Mouse (Mus musculus) splenic B cell, adult 2 months (primary cell): ENCODE data around the gene Prkg1.

Experiments
- DNase-seq: peaks from one replicate; pipeline ENCODE4 v3.0.0-alpha.2; 2011; ENCODE audit warnings: low read depth, low spot score
- H3K27me3 ChIP-seq: 2 replicates; pipeline ENCODE4 v1.6.1; 2012; ENCODE audit warnings: mild to moderate bottlenecking, low read length, moderate library complexity, mixed read lengths; ENCODE audit not compliant: control insufficient read depth, poor library complexity, insufficient read depth, severe bottlenecking
- H3K36me3 ChIP-seq: 2 replicates; pipeline ENCODE4 v1.6.1; 2012; ENCODE audit warnings: mild to moderate bottlenecking, low read length, moderate library complexity, mixed read lengths; ENCODE audit not compliant: control insufficient read depth, poor library complexity, insufficient read depth, severe bottlenecking

Gene Prkg1

GRCm38 (mm10) chr19:30826106-30826505, 938.7 kb downstream of the Prkg1 start:
- Histone ChIP-seq H3K36me3 (no peaks in the 10 kb centered on the region), H3K27me3 (no peaks in the 10 kb centered on the region)
- DNase-seq: no peak

- Histone ChIP-seq H3K27me3 (no peaks in the 10 kb centered on the region), H3K36me3 (no peaks in the 10 kb centered on the region)
- DNase-seq: no peak
Observed at GRCm38 (mm10) chr19:30815661-30816060, 949.2 kb downstream of the Prkg1 start.

- Histone ChIP-seq H3K27me3 (no peaks in the 10 kb centered on the region), H3K36me3 (no peaks in the 10 kb centered on the region)
- no peak for DNase-seq
Observed at GRCm38 (mm10) chr19:30806265-30806664, 958.6 kb downstream of the Prkg1 start.

GRCm38 (mm10) chr19:30780803-30781202, 984.0 kb downstream of the Prkg1 start:
- Histone ChIP-seq H3K36me3 (no peaks in the 10 kb centered on the region), H3K27me3 (no peaks in the 10 kb centered on the region)
- no peak for DNase-seq

GRCm38 (mm10) chr19:30768316-30768715, 996.5 kb downstream of the Prkg1 start:
- no peak for DNase-seq

GRCm38 (mm10) chr19:30744426-30744825, 1020.4 kb downstream of the Prkg1 start:
- no peaks in the 10 kb centered on the region for H3K36me3 ChIP-seq
- H3K27me3 ChIP-seq: no peaks in the 10 kb centered on the region
- DNase-seq: no peak

More at GRCm38 (mm10) chr19:30768316-30768715, 996.5 kb downstream of the Prkg1 start:
- Histone ChIP-seq H3K36me3 (no peaks in the 10 kb centered on the region), H3K27me3 (no peaks in the 10 kb centered on the region)

- DNase-seq: no peak
- Histone ChIP-seq H3K27me3 (no peaks in the 10 kb centered on the region), H3K36me3 (no peaks in the 10 kb centered on the region)
Observed at GRCm38 (mm10) chr19:30699130-30699529, 1065.7 kb downstream of the Prkg1 start.

- Histone ChIP-seq H3K27me3 (no peaks in the 10 kb centered on the region), H3K36me3 (no peaks in the 10 kb centered on the region)
- DNase-seq: no peak
Observed at GRCm38 (mm10) chr19:30691258-30691657, 1073.6 kb downstream of the Prkg1 start.

- no peaks in the 10 kb centered on the region for H3K36me3 ChIP-seq
- DNase-seq: no peak
- H3K27me3 ChIP-seq: no peaks in the 10 kb centered on the region
Observed at GRCm38 (mm10) chr19:30690691-30691090, 1074.1 kb downstream of the Prkg1 start.

- no peak for DNase-seq
- Histone ChIP-seq H3K27me3 (no peaks in the 10 kb centered on the region), H3K36me3 (no peaks in the 10 kb centered on the region)
Observed at GRCm38 (mm10) chr19:30687942-30688341, 1076.9 kb downstream of the Prkg1 start.

- no peaks in the 10 kb centered on the region for H3K36me3 ChIP-seq
- H3K27me3 ChIP-seq: no peaks in the 10 kb centered on the region
- no peak for DNase-seq
Observed at GRCm38 (mm10) chr19:30676308-30676707, 1088.5 kb downstream of the Prkg1 start.

GRCm38 (mm10) chr19:30664269-30664668, 1100.6 kb downstream of the Prkg1 start:
- no peaks in the 10 kb centered on the region for H3K27me3 ChIP-seq
- peak; percentile 43 for DNase-seq

GRCm38 (mm10) chr19:30642629-30643170, 1122.1 kb downstream of the Prkg1 start:
- H3K27me3 ChIP-seq: no peaks in the 10 kb centered on the region
- no peak for DNase-seq

More at GRCm38 (mm10) chr19:30664269-30664668, 1100.6 kb downstream of the Prkg1 start:
- no peaks in the 10 kb centered on the region for H3K36me3 ChIP-seq

GRCm38 (mm10) chr19:30637471-30637870, 1127.4 kb downstream of the Prkg1 start:
- DNase-seq: no peak
- Histone ChIP-seq H3K36me3 (no peaks in the 10 kb centered on the region), H3K27me3 (no peaks in the 10 kb centered on the region)

More at GRCm38 (mm10) chr19:30642629-30643170, 1122.1 kb downstream of the Prkg1 start:
- no peaks in the 10 kb centered on the region for H3K36me3 ChIP-seq

- Histone ChIP-seq H3K36me3 (no peaks in the 10 kb centered on the region), H3K27me3 (no peaks in the 10 kb centered on the region)
- no peak for DNase-seq
Observed at GRCm38 (mm10) chr19:30631051-30631450, 1133.8 kb downstream of the Prkg1 start.

GRCm38 (mm10) chr19:30626036-30626435, 1138.8 kb downstream of the Prkg1 start:
- Histone ChIP-seq H3K36me3 (no peaks in the 10 kb centered on the region), H3K27me3 (no peaks in the 10 kb centered on the region)
- DNase-seq: no peak
